Mouse (Mus musculus) c-Kit-positive CD71-negative TER-119-negative erythroid progenitor cells, embryonic 14.5 days (primary cell): Measurements from ENCODE around the gene Gm15319.
"Not testable (repeated sequence)": the region's sequence is repeated elsewhere in the genome, so short reads cannot be mapped to it uniquely, and the experiment has no call there.

Experiments
- DNase-seq: peaks from one replicate; pipeline ENCODE4 v3.0.0-alpha.2; 2013; ENCODE audit warnings: low read depth

Gm15319 gene

DNA sequence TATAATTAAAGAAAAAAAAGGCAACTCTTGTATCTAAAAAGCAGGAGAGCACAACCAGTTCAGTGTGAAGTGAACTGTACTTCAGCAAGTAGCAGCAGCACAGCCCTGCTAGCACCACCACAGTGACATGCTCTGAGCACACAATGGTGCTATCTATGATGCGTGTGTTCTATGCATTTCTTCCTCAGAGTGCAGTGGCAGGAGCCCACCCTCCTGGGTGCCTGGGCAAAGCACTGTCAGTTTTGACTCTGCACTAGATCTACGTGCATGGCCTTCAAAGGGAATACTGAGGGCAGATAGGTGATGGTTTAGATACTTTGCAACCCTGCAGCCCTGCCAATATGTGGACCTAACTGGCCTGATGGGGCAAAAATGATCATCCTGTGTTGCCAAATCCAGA lies at the start of gene Gm15319:
TSS of gene Gm15319 (minus strand) at position 101 of the 400 bp plus-strand sequence.
- DNase-seq = not testable (repeated sequence)

DNA sequence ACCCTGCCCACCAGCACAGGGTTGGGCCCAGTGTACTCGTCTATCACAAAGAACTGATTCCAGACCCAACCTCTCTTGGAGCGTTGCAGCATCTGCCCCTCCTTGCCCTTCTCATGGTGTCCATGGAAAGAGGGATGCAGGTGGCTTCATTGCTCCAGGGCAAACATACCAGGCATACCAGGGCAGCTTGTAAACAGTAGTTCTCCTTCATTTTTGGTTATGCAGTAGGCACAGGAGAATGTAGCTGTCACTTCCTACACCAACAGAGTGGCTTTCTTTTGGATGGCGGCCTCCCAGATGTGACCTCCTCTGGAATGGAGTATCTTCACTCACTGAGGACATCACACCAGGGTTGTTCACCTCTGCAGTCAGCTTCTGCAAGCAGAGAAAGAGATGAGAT lies 47.3 kb upstream of the Gm15319 start:
- not testable (repeated sequence) for DNase-seq

GRCm38 (mm10) chr8:20408441-20409030 lies 45.5 kb upstream of the Gm15319 start:
- DNase-seq = not testable (repeated sequence)

DNA sequence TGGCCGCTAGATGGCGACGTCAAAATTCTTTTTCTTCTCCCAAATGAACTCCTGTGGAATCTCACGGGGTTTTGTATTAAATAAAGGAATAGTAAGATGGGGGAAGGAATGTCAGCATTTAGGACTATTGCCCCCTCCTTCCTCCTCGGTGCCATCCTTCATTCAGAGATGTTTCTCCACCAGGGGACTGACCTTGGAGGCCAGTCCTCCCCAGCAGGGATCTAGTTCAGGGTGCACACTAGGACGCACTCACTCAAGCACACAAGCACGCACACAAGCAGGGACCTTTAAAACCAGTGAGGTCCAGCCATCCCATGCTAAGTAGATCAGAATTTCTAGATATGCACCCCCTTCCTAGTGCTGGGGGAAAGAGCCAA lies 26.3 kb upstream of the Gm15319 start:
- DNase-seq = not testable (repeated sequence)

DNA sequence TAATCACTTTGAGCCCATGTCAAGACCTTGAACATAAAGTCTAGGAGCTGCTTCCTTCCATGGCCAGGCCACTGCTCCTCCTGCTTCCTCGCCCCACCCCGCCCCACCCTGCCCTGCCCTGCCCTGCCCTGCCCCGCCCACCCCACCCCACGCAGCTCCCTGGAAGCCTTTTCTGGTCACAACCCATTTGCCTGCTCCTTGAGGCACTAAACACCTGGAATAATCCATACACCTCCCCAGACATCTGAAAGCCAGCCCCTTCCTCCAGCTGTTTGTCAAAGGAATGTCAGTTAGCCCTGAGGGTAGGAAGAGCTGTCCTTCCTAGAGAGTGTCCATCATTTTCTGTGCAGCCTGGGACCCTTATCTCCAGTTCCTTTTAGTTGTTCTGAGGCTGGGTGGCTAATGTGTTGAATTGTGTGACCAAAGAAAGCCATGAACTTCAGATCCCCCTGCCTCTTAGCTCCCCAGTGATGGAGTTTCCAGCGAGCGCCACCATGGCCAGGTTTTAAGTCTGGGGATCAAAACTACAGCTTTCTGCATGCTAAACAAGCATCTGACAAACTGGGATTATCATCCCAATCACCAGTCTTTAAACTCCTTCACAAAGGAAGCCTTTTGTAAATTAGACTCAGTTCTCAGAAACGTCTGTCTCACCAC lies 25.8 kb upstream of the Gm15319 start:
- not testable (repeated sequence) for DNase-seq

- DNase-seq = not testable (repeated sequence)
These were observed 24.2 kb upstream of the Gm15319 start for GRCm38 (mm10) chr8:20387121-20387794.

DNA sequence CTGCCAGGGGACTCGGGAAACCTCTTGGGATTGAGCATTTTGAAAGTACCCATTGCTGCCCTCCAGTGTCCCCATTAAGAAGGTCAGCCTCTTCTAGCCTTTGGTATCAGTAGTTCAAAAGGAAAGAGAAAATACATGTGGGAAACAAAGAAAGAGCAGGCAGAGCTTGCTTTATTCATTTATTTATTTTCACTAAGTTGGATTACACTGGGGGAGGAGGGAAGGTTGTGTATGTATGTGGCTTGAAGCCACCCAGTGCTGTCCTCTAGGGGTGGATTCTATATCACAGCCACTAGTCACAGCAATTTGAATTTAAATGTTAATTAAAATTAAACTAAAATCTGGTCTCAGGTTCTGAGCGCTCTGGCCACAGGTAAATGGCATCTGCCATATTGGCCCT lies 22.0 kb upstream of the Gm15319 start:
- not testable (repeated sequence) for DNase-seq

GRCm38 (mm10) chr8:20384131-20384530 lies 21.1 kb upstream of the Gm15319 start:
- DNase-seq = not testable (repeated sequence)

DNA sequence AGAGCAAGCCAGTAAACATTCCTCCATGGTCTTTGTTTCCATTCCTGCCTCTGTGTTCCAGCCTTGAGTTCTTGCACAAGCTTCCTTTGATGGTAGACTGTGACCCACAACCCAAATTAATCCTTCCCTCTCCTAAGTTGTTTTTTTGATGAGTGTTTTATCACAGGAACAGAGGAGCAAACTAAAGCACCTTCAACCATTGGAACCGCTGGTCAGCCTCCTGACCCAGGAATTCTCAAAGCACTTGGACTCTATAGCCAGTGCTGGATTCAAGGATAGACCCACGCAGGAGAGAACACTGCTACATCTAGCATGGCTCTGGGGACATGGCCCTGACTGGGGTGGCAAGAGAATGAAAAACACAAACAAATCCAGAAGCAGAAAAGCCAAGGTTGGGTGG lies 19.1 kb upstream of the Gm15319 start:
- DNase-seq = not testable (repeated sequence)

GRCm38 (mm10) chr8:20381637-20382036 lies 18.6 kb upstream of the Gm15319 start:
- DNase-seq = not testable (repeated sequence)

DNA sequence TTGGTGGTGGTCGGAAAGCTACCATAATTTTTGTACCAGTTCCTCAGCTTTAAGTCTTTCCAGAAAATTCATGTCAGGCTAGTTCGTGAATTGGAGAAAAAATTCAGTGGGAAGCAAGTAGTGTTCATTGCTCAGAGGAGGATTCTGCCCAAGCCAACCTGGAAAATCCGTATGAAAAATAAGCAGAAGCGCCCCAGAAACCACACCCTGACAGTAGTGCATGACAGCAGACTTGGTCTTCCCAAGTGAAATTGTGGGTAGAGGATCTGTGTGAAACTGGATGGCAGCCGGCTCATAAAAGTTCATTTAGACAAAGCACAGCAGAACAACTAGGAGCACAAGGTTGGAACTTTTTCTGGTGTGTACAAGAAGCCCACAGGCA lies 18.2 kb upstream of the Gm15319 start:
- not testable (repeated sequence) for DNase-seq

DNA sequence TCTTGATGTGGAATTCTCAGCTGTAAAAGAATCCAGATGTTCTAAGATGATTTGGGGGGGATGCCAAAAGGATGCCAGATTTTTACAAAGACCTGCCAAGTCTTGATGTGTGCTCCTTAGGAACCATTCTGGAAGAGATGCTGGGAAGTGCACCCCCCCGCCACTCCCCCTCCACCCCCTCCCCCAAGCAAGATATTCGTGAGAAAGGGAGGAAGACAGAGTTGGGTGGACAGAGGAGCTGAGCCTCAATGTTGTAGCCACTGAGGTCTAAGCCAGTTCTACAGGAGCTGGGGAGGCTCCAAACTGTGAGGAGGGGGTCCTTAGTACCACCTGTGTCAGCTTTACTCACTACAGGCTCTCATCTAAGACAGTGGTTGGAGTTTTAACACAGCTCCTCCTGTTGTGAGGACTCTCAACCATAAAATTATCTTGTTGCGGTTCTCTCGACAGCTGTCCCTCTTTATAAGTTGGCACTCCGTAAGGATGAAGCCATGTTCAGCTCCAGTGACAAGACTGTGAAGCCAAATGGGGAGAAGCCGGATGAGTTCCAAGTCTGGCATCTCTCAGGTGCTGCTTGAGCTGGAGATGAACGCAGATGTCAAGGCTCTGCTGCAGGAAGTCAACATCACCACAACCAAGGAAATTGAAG lies 17.7 kb upstream of the Gm15319 start:
- not testable (repeated sequence) for DNase-seq

GRCm38 (mm10) chr8:20379650-20380436 lies 16.8 kb upstream of the Gm15319 start:
- not testable (repeated sequence) for DNase-seq

DNA sequence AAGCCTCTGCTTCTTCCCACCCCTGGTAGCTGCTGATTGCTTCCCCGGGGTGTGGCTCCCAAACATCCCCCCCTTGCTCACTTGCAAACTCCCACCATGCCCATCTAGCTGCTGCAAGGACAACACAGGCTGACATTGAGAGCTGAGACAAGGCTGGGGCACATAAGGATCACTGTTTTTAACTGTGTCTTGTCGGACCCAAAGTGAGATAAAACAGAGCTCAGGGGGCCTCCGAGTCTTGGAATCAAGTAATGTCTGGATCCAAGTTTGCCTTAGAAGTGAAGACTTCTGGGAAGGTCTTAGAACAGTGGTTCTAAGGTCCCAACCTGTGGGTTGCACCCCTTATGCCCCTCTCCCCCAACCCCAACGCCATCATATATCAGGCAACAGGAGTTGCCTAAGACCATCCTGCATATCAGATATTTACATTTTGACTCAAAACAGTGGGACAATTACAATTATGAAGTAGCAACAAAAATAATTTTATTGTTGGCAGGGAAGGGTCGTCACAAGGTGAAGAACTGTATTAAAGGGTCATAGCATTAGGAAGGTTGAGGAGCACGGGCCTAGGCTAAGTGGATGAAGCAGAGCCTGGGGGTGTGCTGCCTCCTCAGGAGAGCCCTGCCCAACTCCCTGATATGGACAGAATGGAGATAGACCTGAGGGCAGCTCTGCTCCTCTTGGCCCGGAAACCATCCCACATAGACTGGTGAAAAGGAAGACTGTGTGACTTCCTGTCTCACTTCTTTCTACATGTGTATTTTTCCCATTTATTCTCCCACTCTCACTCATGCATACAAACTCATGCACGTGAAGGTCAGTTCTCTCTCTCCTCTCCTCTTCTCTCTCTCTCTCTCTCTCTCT lies 16.0 kb upstream of the Gm15319 start:
- not testable (repeated sequence) for DNase-seq

GRCm38 (mm10) chr8:20378353-20378752 lies 15.3 kb upstream of the Gm15319 start:
- DNase-seq = not testable (repeated sequence)

- not testable (repeated sequence) for DNase-seq
These were observed 12.7 kb upstream of the Gm15319 start for GRCm38 (mm10) chr8:20375698-20376097.

GRCm38 (mm10) chr8:20356386-20356785 lies 6.6 kb downstream of the Gm15319 start:
- not testable (repeated sequence) for DNase-seq

- DNase-seq = not testable (repeated sequence)
These were observed 9.4 kb downstream of the Gm15319 start for GRCm38 (mm10) chr8:20353579-20353978.

GRCm38 (mm10) chr8:20302759-20303158 lies 60.3 kb downstream of the Gm15319 start:
- DNase-seq = not testable (repeated sequence)

GRCm38 (mm10) chr8:20300042-20300441 lies 63.0 kb downstream of the Gm15319 start:
- DNase-seq = not testable (repeated sequence)
